Mouse (Mus musculus) liver, adult 2 months (tissue): ENCODE measurements around the gene Rassf2.

ENCODE experiments used
- CTCF ChIP-seq: fragments of 200-500 bp; IDR thresholded peaks from 2 replicates; pipeline ENCODE4 v1.5.1; 2011; ENCODE audit warnings: low read depth, low read length, control low read depth
- POLR2A ChIP-seq: fragments of 200-500 bp; IDR thresholded peaks from 2 replicates; pipeline ENCODE4 v1.6.1; 2011; ENCODE audit warnings: low read length, control low read depth; ENCODE audit not compliant: insufficient read depth; ENCODE audit errors: extremely low read depth

- TF ChIP-seq POLR2A (no peak), CTCF (peak; percentile 46)
These were observed 34.2 kb upstream of the Rassf2 start for GRCm38 (mm10) chr2:132064185-132064831.
